Mouse (Mus musculus) megakaryocyte progenitor cell, adult 5-6 weeks (primary cell): ENCODE measurements at regions not wholly inside any gene's neighbourhood (a gene's known extent, or its start where the extent isn't known, plus 50 kb on each side); places are given as distances from the start of the nearest gene placed in this dataset.

ENCODE experiments used
- ATAC-seq: replicated peaks from 2 replicates; pipeline ENCODE4 v1.8.0; 2016; ENCODE audit warnings: mild to moderate bottlenecking, moderate TSS enrichment, inconsistent platforms; ENCODE audit not compliant: poor library complexity

DNA sequence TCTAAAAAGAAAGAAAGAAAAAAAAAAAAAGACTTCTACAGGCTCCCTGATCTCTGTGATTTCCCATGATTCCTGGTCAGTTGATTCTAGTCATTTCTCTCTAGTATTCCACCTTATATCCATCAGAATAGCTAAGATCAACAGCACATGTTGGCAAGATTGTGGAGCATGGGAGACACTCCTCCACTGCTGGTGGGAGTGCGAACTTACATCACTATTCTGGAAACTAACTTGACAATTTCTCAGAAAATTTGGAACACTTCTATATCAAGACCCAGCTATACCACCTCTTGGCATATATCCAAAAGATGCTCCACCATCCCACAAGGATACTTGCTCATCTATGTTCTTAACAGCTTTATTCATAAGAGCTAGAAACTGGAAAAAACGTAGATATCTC lies 3266.0 kb upstream of the Lrrc6 start:
- no peak for ATAC-seq

GRCm38 (mm10) chr15:69752616-69753015 lies 3251.9 kb upstream of the Lrrc6 start:
- ATAC-seq, result no peak

DNA sequence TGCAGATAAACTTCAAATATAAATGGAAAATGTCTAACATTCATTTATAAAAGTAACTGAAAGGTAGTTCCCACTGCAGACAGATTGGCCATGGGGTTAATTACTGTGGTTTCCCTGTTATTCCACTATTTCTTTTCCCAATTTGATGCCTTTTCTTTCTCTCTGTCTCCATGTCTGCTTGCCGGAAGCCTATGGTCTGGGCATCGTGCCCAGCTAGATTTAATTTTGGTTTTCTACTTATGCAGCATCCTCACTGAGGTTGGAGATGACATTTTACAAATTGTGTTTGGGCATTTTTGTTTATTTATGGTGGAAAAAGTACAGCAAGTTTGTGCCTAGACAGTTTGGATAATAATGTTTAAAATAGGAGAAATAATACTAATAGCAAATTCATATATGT lies 3214.0 kb upstream of the Lrrc6 start:
- ATAC-seq, result no peak

DNA sequence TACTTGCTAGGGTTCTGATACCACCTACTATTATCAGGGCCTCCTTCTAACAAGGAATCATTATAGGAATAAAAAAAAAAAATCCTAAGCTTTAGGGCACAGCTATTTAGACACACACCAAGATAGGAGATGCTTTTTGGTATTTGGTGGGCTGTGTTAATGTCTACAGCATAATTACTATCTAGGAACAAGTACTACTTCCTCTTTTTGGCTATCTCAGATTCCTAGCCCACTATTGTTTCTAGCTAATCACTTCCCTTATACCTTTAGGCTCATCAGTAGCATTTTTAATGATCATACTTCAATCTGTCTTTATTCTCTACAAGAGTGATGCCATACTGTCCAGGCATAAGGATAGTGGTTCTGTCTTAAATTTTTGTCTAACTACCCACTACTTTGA lies 3213.2 kb upstream of the Lrrc6 start:
- ATAC-seq, result peak; percentile 77

DNA sequence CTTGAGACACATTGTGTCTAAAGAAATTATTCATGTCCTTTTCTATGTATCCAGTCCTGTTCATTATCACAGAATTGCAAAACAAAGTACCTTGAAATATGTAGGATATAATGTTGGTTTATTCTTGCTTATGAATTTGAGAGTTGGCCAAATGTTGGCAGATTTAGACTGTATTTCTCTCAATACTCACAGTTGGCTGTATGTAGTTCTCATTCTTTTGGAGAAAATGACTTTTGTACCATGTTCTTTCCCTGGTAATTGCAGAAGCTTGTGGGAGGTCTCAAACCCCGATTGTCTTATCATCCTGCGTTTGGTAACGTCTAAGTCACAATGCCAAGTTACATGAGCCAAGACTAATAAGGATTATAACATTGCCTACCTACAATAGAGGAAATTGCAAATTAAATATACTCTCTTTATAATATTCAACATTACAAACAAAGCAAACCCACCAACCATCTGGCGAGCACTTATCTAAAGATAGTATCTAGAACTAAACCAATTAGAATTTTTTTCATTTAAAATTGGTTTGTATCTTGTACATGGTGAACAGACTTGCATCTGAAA lies 3195.0 kb upstream of the Lrrc6 start:
- ATAC-seq, result no peak

DNA sequence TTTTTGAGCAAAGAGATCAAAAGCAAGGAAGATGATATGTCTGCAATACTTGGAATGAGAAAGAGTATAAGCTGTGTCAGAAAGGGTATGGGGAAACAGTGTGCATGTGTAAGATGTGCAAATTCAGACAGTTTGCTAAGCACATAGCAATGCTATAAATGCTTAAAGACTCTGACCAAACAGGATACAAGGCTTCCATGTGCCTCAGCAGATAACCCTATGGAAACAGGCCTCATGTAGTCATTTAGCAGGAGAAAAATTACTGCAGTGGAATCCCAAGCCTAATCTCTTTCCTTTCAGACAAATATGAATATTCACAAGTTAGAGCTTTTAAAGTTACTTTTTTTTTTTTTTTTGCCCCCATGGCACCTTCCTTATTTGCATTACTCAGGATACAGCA lies 3189.8 kb upstream of the Lrrc6 start:
- no peak for ATAC-seq
